Mouse (Mus musculus) heart, embryonic 13.5 days (tissue): ENCODE data around the gene Pth1r. TPM values are rescaled to one million over a fixed set of nuclear protein-coding genes. Genes with fewer than 3 reads are reported as not detected.

Experiments used
- ATAC-seq: fragments of 200-750 bp; cut with Nextera tagmentation; 2 replicates; pipeline ENCODE4 v1.8.0; 2017; ENCODE audit warnings: moderate TSS enrichment; ENCODE audit not compliant: insufficient number of reproducible peaks, low FRiP score, low TSS enrichment; ENCODE audit errors: extremely low read depth
- H3K27ac ChIP-seq: fragments of 300-500 bp; sonication (generic); replicated peaks from 2 replicates; pipeline ENCODE4 v1.5.1; 2015; ENCODE audit warnings: moderate library complexity, mild to moderate bottlenecking, inconsistent platforms
- H3K27me3 ChIP-seq: fragments of 300-500 bp; sonication (generic); replicated peaks from 2 replicates; pipeline ENCODE4 v1.6.1; 2015; ENCODE audit warnings: mild to moderate bottlenecking, inconsistent platforms
- H3K36me3 ChIP-seq: fragments of 300-500 bp; sonication (generic); 2 replicates; pipeline ENCODE4 v1.6.1; 2015; ENCODE audit warnings: mild to moderate bottlenecking, inconsistent platforms
- H3K4me1 ChIP-seq: fragments of 300-500 bp; sonication (generic); 2 replicates; pipeline ENCODE4 v1.6.1; 2015; ENCODE audit warnings: inconsistent platforms
- H3K4me2 ChIP-seq: fragments of 300-500 bp; sonication (generic); 2 replicates; pipeline ENCODE4 v1.6.1; 2015; ENCODE audit warnings: inconsistent platforms, mild to moderate bottlenecking, moderate library complexity
- H3K4me3 ChIP-seq: fragments of 300-500 bp; sonication (generic); 2 replicates; pipeline ENCODE4 v1.5.1; 2015; ENCODE audit warnings: moderate library complexity, mild to moderate bottlenecking, inconsistent platforms
- H3K9ac ChIP-seq: fragments of 300-500 bp; sonication (generic); 2 replicates; pipeline ENCODE4 v1.6.1; 2015; ENCODE audit warnings: inconsistent platforms, mild to moderate bottlenecking, moderate library complexity
- H3K9me3 ChIP-seq: fragments of 300-500 bp; sonication (generic); 2 replicates; pipeline ENCODE4 v1.6.1; 2016; ENCODE audit warnings: inconsistent platforms
- WGBS: fragments of 180-500 bp; shearing (Covaris S2); methylation state at CpG from one replicate; pipeline ENCODE4 v1.1.7; 2015; ENCODE audit warnings: mixed read lengths; 5-methylcytosine and 5-hydroxymethylcytosine counted together
- polyA plus RNA-seq: library from polyadenylated mRNA; unstranded; fragments of >200 nt; fragmentation: Nextera tagmentation; extraction: Ambion mirVana; gene quantifications from 2 replicates; pipeline ENCODE4 v1.2.1, GENCODE M21; 2015

Pth1r gene
- polyA plus RNA-seq, 1 experiment from 2014 or later: 31.2 TPM

GRCm38 (mm10) chr9:110681817-110682216 is 65.1 kb downstream of the Pth1r start:
- Histone ChIP-seq H3K9me3 (no peaks in the 10 kb centered on the region), H3K27me3 (no peaks in the 10 kb centered on the region), H3K4me1 (peaks cover 86% of the 10 kb centered on the region), H3K4me3 (no peak overlapping the region), H3K36me3 (peaks cover 5% of the 10 kb centered on the region; the same call in 1 of the 2 replicates), H3K9ac (no peak overlapping the region), H3K4me2 (no peak overlapping the region), H3K27ac (peak overlapping the region; percentile 34)
- WGBS: 75% methylated on average over 9 of the region's 9 CpGs
- no peak for ATAC-seq

DNA sequence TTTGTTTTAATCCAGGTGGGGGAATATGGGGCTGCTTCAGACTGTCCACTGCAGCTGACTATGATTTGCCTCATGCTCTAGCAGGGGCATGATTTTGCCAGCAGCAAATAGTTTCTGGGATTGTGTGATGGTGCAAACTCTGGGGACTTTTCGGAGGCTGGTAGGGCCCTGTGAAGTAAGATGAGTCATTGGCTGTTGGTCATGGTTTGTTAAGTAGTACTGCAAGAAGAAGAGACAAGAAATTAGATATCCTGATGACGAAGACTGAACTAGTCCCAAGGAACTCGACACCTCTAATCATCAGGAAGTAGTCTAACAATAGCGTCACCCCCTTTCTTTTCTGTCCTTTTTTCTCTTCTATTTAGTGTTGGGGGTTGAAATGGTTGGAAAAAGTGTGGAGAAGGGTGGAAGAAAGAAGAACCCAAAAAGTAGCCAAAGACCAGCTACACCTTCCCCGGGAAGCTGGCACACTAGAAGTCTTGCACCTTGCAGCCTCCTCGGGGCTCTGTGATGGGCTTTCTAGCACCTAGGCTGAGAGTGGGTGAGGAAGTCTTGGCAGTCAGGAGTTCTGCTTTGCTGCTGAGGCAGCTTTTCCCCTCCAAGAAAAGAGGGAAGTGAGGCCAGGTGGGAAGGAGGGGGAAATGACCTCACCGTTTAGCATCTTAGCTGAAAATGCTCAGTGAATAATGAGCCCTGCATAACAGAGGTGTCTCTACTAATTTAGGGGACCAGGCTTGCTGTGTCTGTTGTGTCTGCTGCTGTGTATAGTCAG is 66.0 kb downstream of the Pth1r start:
- H3K9me3 ChIP-seq: no peaks in the 10 kb centered on the region
- H3K27me3 ChIP-seq: no peaks in the 10 kb centered on the region
- H3K27ac ChIP-seq: 0 out of 2 replicates have a peak overlapping the region, but pooled peaks have one; percentile 36
- H3K4me3 ChIP-seq: no peak overlapping the region
- WGBS: 67% methylated on average over 7 of the region's 7 CpGs
- no peak overlapping the region for H3K9ac ChIP-seq
- H3K4me2 ChIP-seq: no peak overlapping the region
- no peak for ATAC-seq
- H3K4me1 ChIP-seq: peaks cover 86% of the 10 kb centered on the region
- peaks cover 5% of the 10 kb centered on the region; the same call in 1 of the 2 replicates for H3K36me3 ChIP-seq

DNA sequence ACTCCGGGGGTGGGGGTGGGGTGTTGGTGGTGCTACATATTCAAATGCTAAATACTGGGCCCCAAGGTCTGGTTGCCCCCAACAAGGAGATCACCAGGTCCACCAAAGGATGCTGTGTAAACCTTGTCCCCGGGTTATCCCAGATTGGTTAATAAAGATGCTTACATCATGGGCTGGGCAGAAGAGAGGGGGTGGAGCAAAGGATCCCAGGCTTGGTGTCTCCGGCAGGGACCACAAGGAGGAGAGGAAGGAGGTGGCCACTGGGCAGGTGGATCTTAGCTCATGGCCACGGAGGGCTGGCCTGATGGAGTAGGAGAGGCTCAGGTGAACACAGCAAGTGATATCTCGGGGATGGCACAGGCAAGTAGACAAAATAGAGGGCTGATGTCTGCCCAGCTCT is 68.1 kb downstream of the Pth1r start:
- H3K4me1 ChIP-seq: peaks cover 86% of the 10 kb centered on the region
- H3K36me3 ChIP-seq: peaks cover 5% of the 10 kb centered on the region; the same call in 1 of the 2 replicates
- ATAC-seq: no peak
- no peak overlapping the region for H3K27ac ChIP-seq
- H3K9me3 ChIP-seq: no peaks in the 10 kb centered on the region
- H3K4me3 ChIP-seq: no peak overlapping the region
- no peaks in the 10 kb centered on the region for H3K27me3 ChIP-seq
- no peak overlapping the region for H3K4me2 ChIP-seq
- no peak overlapping the region for H3K9ac ChIP-seq
- WGBS: 72% methylated on average over 5 of the region's 5 CpGs

DNA sequence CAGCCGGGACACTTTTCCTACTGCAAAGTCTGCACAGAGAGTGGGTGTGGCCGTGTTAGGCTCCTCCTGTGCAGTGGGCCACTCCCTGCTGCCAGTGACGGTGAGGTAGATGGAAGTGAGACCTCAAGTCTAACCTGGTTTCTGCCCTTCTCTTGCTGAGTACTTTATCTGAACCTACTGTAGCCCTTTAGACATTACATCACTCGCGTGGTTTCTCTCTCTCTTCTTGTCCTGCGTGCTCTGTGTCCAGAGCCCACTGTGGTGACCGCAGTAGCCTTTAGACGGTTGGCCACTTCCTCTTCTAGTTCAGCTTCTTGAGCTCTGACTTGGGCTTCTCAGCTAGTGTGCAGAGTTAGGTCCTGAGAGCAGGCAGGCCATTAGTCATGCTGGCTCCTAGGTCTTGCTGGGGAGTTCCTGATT is 70.4 kb downstream of the Pth1r start:
- H3K4me3 ChIP-seq: no peak overlapping the region
- H3K27ac ChIP-seq: peak overlapping the region; percentile 32
- 67% methylated on average over 8 of the region's 8 CpGs for WGBS
- H3K27me3 ChIP-seq: no peaks in the 10 kb centered on the region
- ATAC-seq: no peak
- peaks cover 5% of the 10 kb centered on the region; the same call in 1 of the 2 replicates for H3K36me3 ChIP-seq
- peaks cover 87% of the 10 kb centered on the region for H3K4me1 ChIP-seq
- H3K4me2 ChIP-seq: no peak overlapping the region
- H3K9me3 ChIP-seq: no peaks in the 10 kb centered on the region
- H3K9ac ChIP-seq: no peak overlapping the region

DNA sequence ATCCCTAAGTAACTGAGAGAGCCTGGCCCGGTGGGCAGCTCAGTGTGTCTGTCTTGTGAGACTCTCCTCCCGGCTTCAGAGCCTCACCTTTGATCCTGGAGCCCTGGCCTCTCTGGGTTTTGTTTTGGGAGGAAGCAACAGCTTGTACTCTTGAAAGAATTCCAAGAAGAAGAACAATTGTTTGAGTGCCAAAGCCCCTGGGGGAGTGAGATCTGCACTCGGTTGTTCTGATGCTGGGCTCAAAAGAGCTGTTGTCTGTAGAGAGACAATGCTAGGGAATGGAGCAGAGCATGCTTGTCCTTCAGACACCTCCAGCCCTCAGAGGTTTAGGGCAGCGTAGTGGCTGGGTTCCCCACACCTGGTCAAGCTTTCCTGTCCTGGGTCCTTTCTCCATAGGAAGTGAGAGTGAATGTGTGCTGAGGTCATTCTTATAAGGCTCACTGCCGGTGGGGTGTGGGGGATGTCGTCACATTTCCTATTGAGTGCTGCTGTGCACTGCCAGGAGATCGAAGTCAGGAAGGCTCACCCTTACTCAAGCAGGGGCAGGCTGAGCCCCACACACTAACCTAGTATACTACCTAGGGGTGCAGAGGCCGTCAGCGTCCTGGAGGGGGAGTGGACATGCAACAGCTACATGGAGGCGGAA is 73.7 kb downstream of the Pth1r start:
- 55% methylated on average over 10 of the region's 10 CpGs for WGBS
- Histone ChIP-seq H3K4me3 (no peak overlapping the region), H3K4me1 (peaks cover 100% of the 10 kb centered on the region), H3K4me2 (peak overlapping the region; percentile 11; the same call in 1 of the 2 replicates), H3K27ac (peak overlapping the region; percentile 73), H3K36me3 (no peaks in the 10 kb centered on the region), H3K27me3 (no peaks in the 10 kb centered on the region), H3K9me3 (no peaks in the 10 kb centered on the region), H3K9ac (peak overlapping the region; percentile 62)
- no peak for ATAC-seq

- Histone ChIP-seq H3K36me3 (no peaks in the 10 kb centered on the region), H3K27me3 (no peaks in the 10 kb centered on the region), H3K9ac (peak overlapping the region; percentile 62), H3K4me3 (no peak overlapping the region), H3K4me2 (0 out of 2 replicates have a peak overlapping the region, but pooled peaks have one; percentile 11), H3K27ac (peak overlapping the region; percentile 73), H3K4me1 (peaks cover 100% of the 10 kb centered on the region), H3K9me3 (no peaks in the 10 kb centered on the region)
- no peak for ATAC-seq
- WGBS: 65% methylated on average over 7 of the region's 7 CpGs
Observed at GRCm38 (mm10) chr9:110672462-110673106, 74.4 kb downstream of the Pth1r start.

Other genes starting within 250 kb of the Pth1r start
- gene Setd2, start 214.5 kb downstream of the Pth1r start, polyA plus RNA-seq: 19.1 and 20.7 TPM in 2 replicates
- 23.4 and 25.6 TPM in 2 replicates for gene Nradd, start 122.7 kb downstream of the Pth1r start, polyA plus RNA-seq
- gene Nbeal2, start 93.0 kb downstream of the Pth1r start, polyA plus RNA-seq: 1.3 and 1.8 TPM in 2 replicates
- gene Ccdc12, start 90.6 kb downstream of the Pth1r start, polyA plus RNA-seq: 119 and 136 TPM in 2 replicates
- 3,771 and 4,285 TPM in 2 replicates for gene Myl3, start 5.3 kb downstream of the Pth1r start, polyA plus RNA-seq
- 0.11 TPM in 1 of 2 replicates, not detected in the other for gene Prss42, start 51.0 kb upstream of the Pth1r start, polyA plus RNA-seq
- not detected in 2 replicates for gene Prss44, start 66.8 kb upstream of the Pth1r start, polyA plus RNA-seq
- not detected in 2 replicates for gene Prss43, start 79.5 kb upstream of the Pth1r start, polyA plus RNA-seq
- gene Prss45, start 87.4 kb upstream of the Pth1r start, polyA plus RNA-seq: not detected in 2 replicates
- not detected in 2 replicates for gene Prss46, start 97.4 kb upstream of the Pth1r start, polyA plus RNA-seq
- 0.13 and 0.56 TPM in 2 replicates for gene Prss50, start 110.8 kb upstream of the Pth1r start, polyA plus RNA-seq
- 0.88 and 0.97 TPM in 2 replicates for gene Als2cl, start 132.7 kb upstream of the Pth1r start, polyA plus RNA-seq
- gene Tmie, start 133.0 kb upstream of the Pth1r start, polyA plus RNA-seq: 0.16 and 0.20 TPM in 2 replicates
- not detected in 2 replicates for gene Fam240a, start 169.7 kb upstream of the Pth1r start, polyA plus RNA-seq
- not detected in 2 replicates for gene Tdgf1, start 199.0 kb upstream of the Pth1r start, polyA plus RNA-seq
- gene Lrrc2, start 204.4 kb upstream of the Pth1r start, polyA plus RNA-seq: 2.3 and 2.6 TPM in 2 replicates
- gene Rtp3, start 243.4 kb upstream of the Pth1r start, polyA plus RNA-seq: 0.05 and 0.57 TPM in 2 replicates